Mouse (Mus musculus) lung, postnatal 0 days (tissue): Measurements from ENCODE around the gene Ddx5.

Experiments used
- CTCF ChIP-seq: IDR thresholded peaks from 2 replicates; pipeline ENCODE4 v1.5.1; 2016; ENCODE audit warnings: antibody characterized with exemption, mild to moderate bottlenecking
- EP300 ChIP-seq: IDR thresholded peaks from 2 replicates; pipeline ENCODE4 v1.6.1; 2016; ENCODE audit warnings: antibody characterized with exemption, mild to moderate bottlenecking, control low read depth

GRCm38 (mm10) chr11:106815331-106815730, 26.3 kb upstream of the Ddx5 start:
- TF ChIP-seq CTCF (no peak), EP300 (no peak)
